Mouse (Mus musculus) liver, embryonic 14 days (tissue): ENCODE measurements around the gene G2e3. TPM values are rescaled to one million over a fixed set of nuclear protein-coding genes. Genes with fewer than 3 reads are reported as not detected.

ENCODE experiments used
- polyA plus RNA-seq: library from polyadenylated mRNA; depleted of rRNA; stranded (reverse); fragments of >200 nt; gene quantifications from 2 replicates; pipeline ENCODE4 v1.2.3, GENCODE M21; 2012; rRNA removed

G2e3 gene
- polyA plus RNA-seq, result 8.8 and 9.8 TPM in 2 replicates

DNA sequence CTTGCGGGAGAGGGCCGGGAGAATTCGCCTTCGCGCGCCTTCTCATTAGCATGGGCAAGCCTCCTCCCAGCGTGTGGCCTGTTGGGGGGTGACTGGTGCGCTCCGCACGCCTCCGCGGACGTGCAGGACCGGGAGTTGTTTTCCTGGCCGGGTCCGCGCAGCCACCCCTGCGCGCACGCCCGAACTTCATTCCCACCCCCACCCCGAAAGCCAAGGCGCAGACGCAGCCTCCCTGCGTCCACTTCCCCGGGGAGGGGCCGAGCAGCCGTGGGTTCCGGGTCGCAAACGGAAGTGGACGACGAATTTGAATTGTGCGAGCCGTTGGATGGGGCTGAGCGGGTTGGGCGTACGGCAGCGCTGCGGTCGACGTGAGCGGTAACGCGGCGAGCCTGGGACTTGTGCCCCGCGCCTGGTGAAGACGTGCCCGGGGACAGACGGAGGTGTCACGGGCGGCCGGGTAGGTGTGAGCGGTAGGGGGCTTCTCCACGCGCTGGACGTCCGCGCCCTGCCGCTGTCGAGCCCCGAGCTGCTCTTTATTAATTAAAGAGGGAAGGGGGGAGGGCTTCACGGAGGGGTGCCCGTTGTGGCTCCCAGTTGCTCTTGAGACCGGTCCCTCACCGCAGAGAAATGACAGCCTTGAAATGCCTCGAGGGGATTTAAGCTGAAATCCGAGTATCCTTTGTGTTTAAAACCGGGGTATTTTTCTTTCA is at the start of gene G2e3:
G2e3 (plus strand) TSS at position 74 of the 710 bp plus-strand sequence.

GRCm38 (mm10) chr12:51377003-51377887 is 29.4 kb downstream of the G2e3 start, which contains the start of gene Scfd1:
Scfd1 (plus strand) TSS chr12:51377510.

Other genes starting within 250 kb of the G2e3 start
- gene Scfd1, start 29.4 kb downstream of the G2e3 start, polyA plus RNA-seq, result 19.7 and 21.4 TPM in 2 replicates
- gene Coch, start 245.3 kb downstream of the G2e3 start, polyA plus RNA-seq, result 0.03 and 0.28 TPM in 2 replicates